Mouse (Mus musculus) limb, embryonic 12.5 days (tissue): ENCODE results near the gene Nr3c2. TPM values are rescaled to one million over a fixed set of nuclear protein-coding genes. Genes with fewer than 3 reads are reported as not detected.

Source experiments
- ATAC-seq: fragments of 200-750 bp; cut with Nextera tagmentation; 2 replicates; pipeline ENCODE4 v1.8.0; 2017; ENCODE audit warnings: low read depth, moderate TSS enrichment; ENCODE audit not compliant: insufficient number of reproducible peaks, insufficient read depth, low FRiP score, low TSS enrichment
- H3K27ac ChIP-seq: fragments of 300-500 bp; sonication (generic); 2 replicates; pipeline ENCODE4 v1.5.1; 2016; ENCODE audit warnings: mild to moderate bottlenecking, moderate library complexity
- H3K27me3 ChIP-seq: fragments of 300-500 bp; sonication (generic); 2 replicates; pipeline ENCODE4 v1.6.1; 2016; ENCODE audit warnings: mild to moderate bottlenecking, moderate library complexity
- H3K36me3 ChIP-seq: fragments of 300-500 bp; sonication (generic); 2 replicates; pipeline ENCODE4 v1.6.1; 2016; ENCODE audit warnings: mild to moderate bottlenecking, moderate library complexity
- H3K4me1 ChIP-seq: fragments of 300-500 bp; sonication (generic); replicated peaks from 2 replicates; pipeline ENCODE4 v1.6.1; 2016
- H3K4me2 ChIP-seq: fragments of 300-500 bp; sonication (generic); 2 replicates; pipeline ENCODE4 v1.6.1; 2016; ENCODE audit warnings: mild to moderate bottlenecking, moderate library complexity
- H3K4me3 ChIP-seq: fragments of 300-500 bp; sonication (generic); replicated peaks from 2 replicates; pipeline ENCODE4 v1.5.1; 2016; ENCODE audit warnings: mild to moderate bottlenecking
- H3K9ac ChIP-seq: fragments of 300-500 bp; sonication (generic); replicated peaks from 2 replicates; pipeline ENCODE4 v1.6.1; 2016; ENCODE audit warnings: mild to moderate bottlenecking, moderate library complexity
- H3K9me3 ChIP-seq: fragments of 300-500 bp; sonication (generic); 2 replicates; pipeline ENCODE4 v1.6.1; 2016; ENCODE audit warnings: mild to moderate bottlenecking, moderate library complexity
- WGBS: fragments of 180-500 bp; shearing (Covaris S2); methylation state at CpG from one replicate; pipeline ENCODE4 v1.1.7; 2016; 5-methylcytosine and 5-hydroxymethylcytosine counted together
- polyA plus RNA-seq: library from polyadenylated mRNA; unstranded; fragments of >200 nt; fragmentation: Nextera tagmentation; extraction: Ambion mirVana; gene quantifications from 2 replicates; pipeline ENCODE4 v1.2.1, GENCODE M21; 2016

The Nr3c2 gene
- polyA plus RNA-seq, 1 experiment from 2014 or later = 0.64 TPM

GRCm38 (mm10) chr8:76971761-76972404 lies 72.6 kb downstream of the Nr3c2 start:
- 89% methylated on average over 9 of the region's 9 CpGs for WGBS
- Histone ChIP-seq H3K4me2 (no peak overlapping the region), H3K9me3 (no peaks in the 10 kb centered on the region), H3K4me1 (no peaks in the 10 kb centered on the region), H3K36me3 (no peaks in the 10 kb centered on the region), H3K9ac (no peak overlapping the region), H3K27ac (no peak overlapping the region), H3K27me3 (no peaks in the 10 kb centered on the region), H3K4me3 (no peak overlapping the region)
- no peak for ATAC-seq

GRCm38 (mm10) chr8:76972947-76973552 lies 73.8 kb downstream of the Nr3c2 start:
- no peaks in the 10 kb centered on the region for H3K27me3 ChIP-seq
- no peaks in the 10 kb centered on the region for H3K36me3 ChIP-seq
- H3K4me3 ChIP-seq = no peak overlapping the region
- H3K4me1 ChIP-seq = no peaks in the 10 kb centered on the region
- H3K9ac ChIP-seq = no peak overlapping the region
- ATAC-seq = no peak
- H3K9me3 ChIP-seq = no peaks in the 10 kb centered on the region
- 70% methylated on average over 8 of the region's 8 CpGs for WGBS
- H3K4me2 ChIP-seq = no peak overlapping the region
- H3K27ac ChIP-seq = no peak overlapping the region

GRCm38 (mm10) chr8:76977907-76978306 lies 78.7 kb downstream of the Nr3c2 start:
- H3K36me3 ChIP-seq = no peaks in the 10 kb centered on the region
- H3K9ac ChIP-seq = no peak overlapping the region
- no peak for ATAC-seq
- H3K27ac ChIP-seq = no peak overlapping the region
- 87% methylated on average over 4 of the region's 4 CpGs for WGBS
- no peak overlapping the region for H3K4me2 ChIP-seq
- no peaks in the 10 kb centered on the region for H3K4me1 ChIP-seq
- H3K27me3 ChIP-seq = no peaks in the 10 kb centered on the region
- H3K9me3 ChIP-seq = peaks cover 7% of the 10 kb centered on the region; the same call in 1 of the 2 replicates
- H3K4me3 ChIP-seq = no peak overlapping the region

GRCm38 (mm10) chr8:76984082-76984481 lies 84.8 kb downstream of the Nr3c2 start:
- ATAC-seq = 0 out of 2 replicates have a peak, but pooled peaks have one; percentile 31

GRCm38 (mm10) chr8:76984851-76985250 lies 85.6 kb downstream of the Nr3c2 start:
- WGBS = 74% methylated on average over 5 of the region's 5 CpGs
- Histone ChIP-seq H3K27ac (no peak overlapping the region), H3K27me3 (no peaks in the 10 kb centered on the region), H3K4me1 (no peaks in the 10 kb centered on the region), H3K36me3 (no peaks in the 10 kb centered on the region), H3K4me3 (no peak overlapping the region), H3K9me3 (peaks cover 7% of the 10 kb centered on the region; the same call in 1 of the 2 replicates), H3K9ac (no peak overlapping the region), H3K4me2 (no peak overlapping the region)
- no peak for ATAC-seq

More at GRCm38 (mm10) chr8:76984082-76984481, 84.8 kb downstream of the Nr3c2 start:
- Histone ChIP-seq H3K9ac (no peak overlapping the region), H3K9me3 (peaks cover 7% of the 10 kb centered on the region; the same call in 1 of the 2 replicates), H3K36me3 (no peaks in the 10 kb centered on the region), H3K27me3 (no peaks in the 10 kb centered on the region), H3K4me3 (no peak overlapping the region), H3K4me2 (no peak overlapping the region), H3K27ac (no peak overlapping the region), H3K4me1 (no peaks in the 10 kb centered on the region)

GRCm38 (mm10) chr8:76987876-76988275 lies 88.6 kb downstream of the Nr3c2 start:
- Histone ChIP-seq H3K4me1 (no peaks in the 10 kb centered on the region), H3K27me3 (no peaks in the 10 kb centered on the region), H3K9me3 (no peaks in the 10 kb centered on the region), H3K9ac (no peak overlapping the region), H3K4me3 (no peak overlapping the region), H3K27ac (no peak overlapping the region), H3K4me2 (no peak overlapping the region), H3K36me3 (no peaks in the 10 kb centered on the region)
- ATAC-seq = no peak
- 88% methylated on average over 3 of the region's 3 CpGs for WGBS

- Histone ChIP-seq H3K9ac (no peak overlapping the region), H3K9me3 (peaks cover 3% of the 10 kb centered on the region), H3K27me3 (no peaks in the 10 kb centered on the region), H3K4me3 (no peak overlapping the region), H3K4me1 (no peaks in the 10 kb centered on the region), H3K27ac (no peak overlapping the region), H3K4me2 (no peak overlapping the region), H3K36me3 (no peaks in the 10 kb centered on the region)
- ATAC-seq = no peak
- 70% methylated on average over 4 of the region's 4 CpGs for WGBS
These were observed 99.0 kb downstream of the Nr3c2 start for GRCm38 (mm10) chr8:76998276-76998675.

- Histone ChIP-seq H3K27me3 (no peaks in the 10 kb centered on the region), H3K36me3 (no peaks in the 10 kb centered on the region), H3K4me2 (no peak overlapping the region), H3K4me1 (no peaks in the 10 kb centered on the region), H3K27ac (no peak overlapping the region), H3K9me3 (no peaks in the 10 kb centered on the region), H3K9ac (no peak overlapping the region), H3K4me3 (no peak overlapping the region)
- ATAC-seq = peak; percentile 47
- WGBS = 47% methylated on average over 10 of the region's 10 CpGs
These were observed 110.2 kb downstream of the Nr3c2 start for GRCm38 (mm10) chr8:77009425-77009824.

GRCm38 (mm10) chr8:77011985-77012384 lies 112.7 kb downstream of the Nr3c2 start:
- 80% methylated on average over 3 of the region's 3 CpGs for WGBS

GRCm38 (mm10) chr8:77012641-77013040 lies 113.4 kb downstream of the Nr3c2 start:
- H3K27me3 ChIP-seq = no peaks in the 10 kb centered on the region
- H3K36me3 ChIP-seq = no peaks in the 10 kb centered on the region
- H3K4me3 ChIP-seq = no peak overlapping the region
- no peaks in the 10 kb centered on the region for H3K4me1 ChIP-seq
- 74% methylated on average over 6 of the region's 6 CpGs for WGBS
- H3K9me3 ChIP-seq = 0 out of 2 replicates have a peak, but pooled peaks cover 6% of the 10 kb centered on the region
- H3K27ac ChIP-seq = no peak overlapping the region
- H3K4me2 ChIP-seq = no peak overlapping the region
- no peak for ATAC-seq
- H3K9ac ChIP-seq = no peak overlapping the region

More at GRCm38 (mm10) chr8:77011985-77012384, 112.7 kb downstream of the Nr3c2 start:
- Histone ChIP-seq H3K36me3 (no peaks in the 10 kb centered on the region), H3K4me3 (no peak overlapping the region), H3K27me3 (no peaks in the 10 kb centered on the region), H3K27ac (no peak overlapping the region), H3K4me2 (no peak overlapping the region), H3K9ac (no peak overlapping the region), H3K4me1 (no peaks in the 10 kb centered on the region), H3K9me3 (0 out of 2 replicates have a peak, but pooled peaks cover 4% of the 10 kb centered on the region)
- no peak for ATAC-seq

GRCm38 (mm10) chr8:77016713-77017112 lies 117.5 kb downstream of the Nr3c2 start:
- 0 out of 2 replicates have a peak, but pooled peaks cover 6% of the 10 kb centered on the region for H3K9me3 ChIP-seq
- no peaks in the 10 kb centered on the region for H3K36me3 ChIP-seq
- H3K27me3 ChIP-seq = no peaks in the 10 kb centered on the region
- 94% methylated on average over 3 of the region's 3 CpGs for WGBS
- no peak overlapping the region for H3K9ac ChIP-seq
- H3K4me3 ChIP-seq = no peak overlapping the region
- no peak overlapping the region for H3K4me2 ChIP-seq
- no peaks in the 10 kb centered on the region for H3K4me1 ChIP-seq
- H3K27ac ChIP-seq = no peak overlapping the region
- no peak for ATAC-seq
